Mouse (Mus musculus): ENCODE measurements around the gene Tns4. TPM values are rescaled to one million over a fixed set of nuclear protein-coding genes. Genes with fewer than 3 reads are reported as not detected.

The Tns4 gene
- 0.19 and 0.21 TPM in 2 replicates for polyA plus RNA-seq (2015; fragmentation: Nextera tagmentation; extraction: Ambion mirVana)

- 60% methylated on average over 14 of the region's 14 CpGs for WGBS (ENCODE audit: insufficient replicate concordance)
Observed at GRCm38 (mm10) chr11:99089077-99089601, at the start of gene Tns4. Gene Tns4, minus strand, starts transcription at chr11:99089306.

GRCm38 (mm10) chr11:99137385-99137784 lies 48.3 kb upstream of the Tns4 start:
- Histone ChIP-seq H3K9ac (ENCODE audit: low read depth, low read length) (no peak overlapping the region), H3K4me3 (ENCODE audit: low read depth, low read length) (no peak overlapping the region), H3K27me3 (ENCODE audit: control insufficient read depth, insufficient read depth, low read depth, low read length) (no peaks in the 10 kb centered on the region), H3K4me1 (ENCODE audit: control insufficient read depth, low read depth, low read length) (peaks cover 6% of the 10 kb centered on the region), H3K9me3 (replicated peaks; ENCODE audit: control insufficient read depth, low read length) (no peaks in the 10 kb centered on the region), H3K27ac (ENCODE audit: low read length) (no peak overlapping the region), H3K36me3 (ENCODE audit: control insufficient read depth, insufficient read depth) (no peaks in the 10 kb centered on the region), H3K4me2 (ENCODE audit: low read depth, low read length) (no peak overlapping the region)
- WGBS (ENCODE audit: insufficient replicate concordance): 52% methylated on average over 4 of the region's 4 CpGs
- no peak for ATAC-seq (ENCODE audit: low read depth)

More at GRCm38 (mm10) chr11:99089077-99089601, at the start of gene Tns4:
- Histone ChIP-seq H3K9me3 (replicated peaks; ENCODE audit: control insufficient read depth, low read length) (no peaks in the 10 kb centered on the region), H3K27me3 (ENCODE audit: control insufficient read depth, insufficient read depth, low read depth, low read length) (no peaks in the 10 kb centered on the region), H3K36me3 (ENCODE audit: control insufficient read depth, insufficient read depth) (no peaks in the 10 kb centered on the region), H3K27ac (ENCODE audit: low read length) (no peak within 1 kb of the TSS), H3K9ac (ENCODE audit: low read depth, low read length) (no peak within 1 kb of the TSS), H3K4me2 (ENCODE audit: low read depth, low read length) (no peak within 1 kb of the TSS), H3K4me1 (ENCODE audit: control insufficient read depth, low read depth, low read length) (no peaks in the 10 kb centered on the region), H3K4me3 (ENCODE audit: low read depth, low read length) (no peak within 1 kb of the TSS)
- ATAC-seq (ENCODE audit: low read depth): peak; percentile 41; the same call in 1 of the 2 replicates

GRCm38 (mm10) chr11:99136961-99137360 lies 47.9 kb upstream of the Tns4 start:
- H3K27me3 ChIP-seq (ENCODE audit: control insufficient read depth, insufficient read depth, low read depth, low read length): no peaks in the 10 kb centered on the region
- ATAC-seq (ENCODE audit: low read depth): no peak
- WGBS (ENCODE audit: insufficient replicate concordance): 43% methylated on average over 4 of the region's 4 CpGs

GRCm38 (mm10) chr11:99136361-99136760 lies 47.3 kb upstream of the Tns4 start:
- ATAC-seq (ENCODE audit: low read depth): no peak
- Histone ChIP-seq H3K27ac (ENCODE audit: low read length) (no peak overlapping the region), H3K9ac (ENCODE audit: low read depth, low read length) (no peak overlapping the region), H3K27me3 (ENCODE audit: control insufficient read depth, insufficient read depth, low read depth, low read length) (no peaks in the 10 kb centered on the region; the same call in 1 of the 2 replicates), H3K4me2 (ENCODE audit: low read depth, low read length) (no peak overlapping the region), H3K9me3 (replicated peaks; ENCODE audit: control insufficient read depth, low read length) (no peaks in the 10 kb centered on the region), H3K36me3 (ENCODE audit: control insufficient read depth, insufficient read depth) (no peaks in the 10 kb centered on the region), H3K4me1 (ENCODE audit: control insufficient read depth, low read depth, low read length) (peaks cover 4% of the 10 kb centered on the region), H3K4me3 (ENCODE audit: low read depth, low read length) (no peak overlapping the region)
- WGBS (ENCODE audit: insufficient replicate concordance): 19% methylated on average over 3 of the region's 3 CpGs

More at GRCm38 (mm10) chr11:99136961-99137360, 47.9 kb upstream of the Tns4 start:
- H3K9ac ChIP-seq (ENCODE audit: low read depth, low read length): no peak overlapping the region
- no peak overlapping the region for H3K4me2 ChIP-seq (ENCODE audit: low read depth, low read length)
- no peaks in the 10 kb centered on the region for H3K36me3 ChIP-seq (ENCODE audit: control insufficient read depth, insufficient read depth)
- no peak overlapping the region for H3K27ac ChIP-seq (ENCODE audit: low read length)
- no peak overlapping the region for H3K4me3 ChIP-seq (ENCODE audit: low read depth, low read length)
- peaks cover 6% of the 10 kb centered on the region for H3K4me1 ChIP-seq (ENCODE audit: control insufficient read depth, low read depth, low read length)
- H3K9me3 ChIP-seq (replicated peaks; ENCODE audit: control insufficient read depth, low read length): no peaks in the 10 kb centered on the region

- Histone ChIP-seq H3K27me3 (ENCODE audit: control insufficient read depth, insufficient read depth, low read depth, low read length) (no peaks in the 10 kb centered on the region; the same call in 1 of the 2 replicates), H3K4me3 (ENCODE audit: low read depth, low read length) (no peak overlapping the region), H3K4me1 (ENCODE audit: control insufficient read depth, low read depth, low read length) (peaks cover 4% of the 10 kb centered on the region), H3K4me2 (ENCODE audit: low read depth, low read length) (no peak overlapping the region), H3K27ac (ENCODE audit: low read length) (no peak overlapping the region), H3K9me3 (replicated peaks; ENCODE audit: control insufficient read depth, low read length) (no peaks in the 10 kb centered on the region), H3K36me3 (ENCODE audit: control insufficient read depth, insufficient read depth) (no peaks in the 10 kb centered on the region), H3K9ac (ENCODE audit: low read depth, low read length) (no peak overlapping the region)
- ATAC-seq (ENCODE audit: low read depth): no peak
- 60% methylated on average over 8 of the region's 8 CpGs for WGBS (ENCODE audit: insufficient replicate concordance)
Observed at GRCm38 (mm10) chr11:99135047-99135440, 45.9 kb upstream of the Tns4 start.

GRCm38 (mm10) chr11:99134266-99135046 lies 45.4 kb upstream of the Tns4 start:
- no peak for ATAC-seq (ENCODE audit: low read depth)
- H3K4me1 ChIP-seq (ENCODE audit: control insufficient read depth, low read depth, low read length): peaks cover 4% of the 10 kb centered on the region
- no peaks in the 10 kb centered on the region for H3K9me3 ChIP-seq (replicated peaks; ENCODE audit: control insufficient read depth, low read length)
- H3K27me3 ChIP-seq (ENCODE audit: control insufficient read depth, insufficient read depth, low read depth, low read length): no peaks in the 10 kb centered on the region; the same call in 1 of the 2 replicates
- 43% methylated on average over 15 of the region's 15 CpGs for WGBS (ENCODE audit: insufficient replicate concordance)
- H3K4me3 ChIP-seq (ENCODE audit: low read depth, low read length): no peak overlapping the region
- H3K9ac ChIP-seq (ENCODE audit: low read depth, low read length): no peak overlapping the region
- no peak overlapping the region for H3K4me2 ChIP-seq (ENCODE audit: low read depth, low read length)
- no peaks in the 10 kb centered on the region for H3K36me3 ChIP-seq (ENCODE audit: control insufficient read depth, insufficient read depth)
- H3K27ac ChIP-seq (ENCODE audit: low read length): no peak overlapping the region

- Histone ChIP-seq H3K9me3 (replicated peaks; ENCODE audit: control insufficient read depth, low read length) (no peaks in the 10 kb centered on the region), H3K27ac (ENCODE audit: low read length) (no peak overlapping the region), H3K4me1 (ENCODE audit: control insufficient read depth, low read depth, low read length) (peaks cover 4% of the 10 kb centered on the region), H3K4me2 (ENCODE audit: low read depth, low read length) (no peak overlapping the region), H3K36me3 (ENCODE audit: control insufficient read depth, insufficient read depth) (no peaks in the 10 kb centered on the region), H3K27me3 (ENCODE audit: control insufficient read depth, insufficient read depth, low read depth, low read length) (no peaks in the 10 kb centered on the region; the same call in 1 of the 2 replicates), H3K4me3 (ENCODE audit: low read depth, low read length) (no peak overlapping the region), H3K9ac (ENCODE audit: low read depth, low read length) (no peak overlapping the region)
- no peak for ATAC-seq (ENCODE audit: low read depth)
- 15% methylated on average over 5 of the region's 5 CpGs for WGBS (ENCODE audit: insufficient replicate concordance)
Observed at GRCm38 (mm10) chr11:99133285-99133897, 44.3 kb upstream of the Tns4 start.

GRCm38 (mm10) chr11:99132091-99132730 lies 43.1 kb upstream of the Tns4 start:
- WGBS (ENCODE audit: insufficient replicate concordance): 14% methylated on average over 11 of the region's 11 CpGs
- H3K4me2 ChIP-seq (ENCODE audit: low read depth, low read length): no peak overlapping the region
- H3K36me3 ChIP-seq (ENCODE audit: control insufficient read depth, insufficient read depth): no peaks in the 10 kb centered on the region
- H3K4me3 ChIP-seq (ENCODE audit: low read depth, low read length): no peak overlapping the region
- no peaks in the 10 kb centered on the region; the same call in 1 of the 2 replicates for H3K27me3 ChIP-seq (ENCODE audit: control insufficient read depth, insufficient read depth, low read depth, low read length)
- H3K4me1 ChIP-seq (ENCODE audit: control insufficient read depth, low read depth, low read length): peaks cover 4% of the 10 kb centered on the region
- no peak overlapping the region for H3K27ac ChIP-seq (ENCODE audit: low read length)
- no peaks in the 10 kb centered on the region for H3K9me3 ChIP-seq (replicated peaks; ENCODE audit: control insufficient read depth, low read length)
- no peak overlapping the region for H3K9ac ChIP-seq (ENCODE audit: low read depth, low read length)
- ATAC-seq (ENCODE audit: low read depth): peak; percentile 21; the same call in 1 of the 2 replicates
